In genomic region chr6:142346181-142347110, GRCm38 (mm10) we compare ENCODE assay signal across 8 mouse cellular contexts. TPM values are rescaled to one million over a fixed set of nuclear protein-coding genes. Genes with fewer than 3 reads are reported as not detected.
DNase-seq lines count a peak whose midpoint lies in the region; ATAC-seq and TF ChIP-seq lines count a peak whose summit lies in the region.

No protein-coding gene starts in this region.

- peak overlapping the region; percentile 52 for H3K4me2 ChIP-seq in hindbrain, embryonic 12.5 days (replicated peaks)
- peak overlapping the region; percentile 56 for H3K4me2 ChIP-seq in midbrain, embryonic 12.5 days (replicated peaks)

- TF ChIP-seq POLR2A in kidney, adult 2 months (IDR thresholded peaks at IDR 0.05; ENCODE audit: low read depth, low read length) = no peak

- TF ChIP-seq CTCF in kidney, adult 2 months (conservative IDR thresholded peaks at IDR 0.05; ENCODE audit: insufficient read depth, insufficient read length, low read depth, low read length) = no peak

- H3K36me3 ChIP-seq in kidney, adult 2 months (ENCODE audit: control insufficient read depth, insufficient read depth, low read length) = peaks cover 1% of the 10 kb centered on the region; the same call in 1 of the 2 replicates
- peaks cover 17% of the 10 kb centered on the region for H3K36me3 ChIP-seq in hindbrain, embryonic 12.5 days
- H3K36me3 ChIP-seq in midbrain, embryonic 12.5 days = peaks cover 28% of the 10 kb centered on the region

- H3K4me1 ChIP-seq in kidney, adult 2 months (ENCODE audit: control insufficient read depth, insufficient read depth, low read length) = peaks cover 4% of the 10 kb centered on the region; the same call in 1 of the 2 replicates
- H3K4me1 ChIP-seq in hindbrain, embryonic 12.5 days = 0 out of 2 replicates have a peak, but pooled peaks cover 10% of the 10 kb centered on the region
- peaks cover 7% of the 10 kb centered on the region for H3K4me1 ChIP-seq in midbrain, embryonic 12.5 days

- no peaks in the 10 kb centered on the region for H3K27me3 ChIP-seq in kidney, adult 2 months (replicated peaks; ENCODE audit: control insufficient read depth, insufficient read depth, low read length)
- H3K27me3 ChIP-seq in hindbrain, embryonic 12.5 days = no peaks in the 10 kb centered on the region
- H3K27me3 ChIP-seq in midbrain, embryonic 12.5 days = no peaks in the 10 kb centered on the region

- peak overlapping the region; percentile 62; the same call in 1 of the 2 replicates for H3K27ac ChIP-seq in kidney, adult 2 months (ENCODE audit: insufficient read depth, low read depth, low read length)
- peak overlapping the region; percentile 88; the same call in 1 of the 2 replicates for H3K27ac ChIP-seq in hindbrain, embryonic 12.5 days
- H3K27ac ChIP-seq in midbrain, embryonic 12.5 days (replicated peaks) = peak overlapping the region; percentile 76

- 30% methylated on average over 12 of the region's 12 CpGs for WGBS in kidney, adult 2 months
- WGBS in hindbrain, embryonic 12.5 days = 68% methylated on average over 12 of the region's 12 CpGs
- 60% methylated on average over 12 of the region's 12 CpGs for WGBS in midbrain, embryonic 12.5 days

- H3K4me3 ChIP-seq in kidney, adult 2 months (ENCODE audit: insufficient read depth, low read depth, low read length) = peak overlapping the region; percentile 100; the same call in 1 of the 2 replicates
- H3K4me3 ChIP-seq in hindbrain, embryonic 12.5 days = peak overlapping the region; percentile 81
- peak overlapping the region; percentile 80 for H3K4me3 ChIP-seq in midbrain, embryonic 12.5 days

- peak overlapping the region; percentile 73 for H3K9ac ChIP-seq in hindbrain, embryonic 12.5 days
- H3K9ac ChIP-seq in midbrain, embryonic 12.5 days (replicated peaks) = peak overlapping the region; percentile 68

- ATAC-seq in hindbrain, embryonic 12.5 days (ENCODE audit: low FRiP score) = no peak
- no peak for ATAC-seq in midbrain, embryonic 12.5 days (ENCODE audit: low FRiP score, low read depth)
- ATAC-seq in frontal cortex, adult (ENCODE audit: low TSS enrichment) = no peak

- DNase-seq in kidney, adult 2 months = peak; percentile 13
- no peak for DNase-seq in kidney, adult 8-10 months
- DNase-seq in Muller cell, postnatal 12 days (ENCODE audit: inconsistent ontology term) = peak; percentile 63
- no peak for DNase-seq in left cerebral cortex, adult 11 months (ENCODE audit: low spot score)
- no peak for DNase-seq in spleen, postnatal 4 days (ENCODE audit: low spot score in 2 of 2)

- H3K9me3 ChIP-seq in hindbrain, embryonic 12.5 days (replicated peaks) = no peaks in the 10 kb centered on the region
- H3K9me3 ChIP-seq in midbrain, embryonic 12.5 days = no peaks in the 10 kb centered on the region

RNA-seq across cellular contexts. Expression of gene Pyroxd1, which starts 1.0 kb away (rescaled TPM):
- polyA plus RNA-seq in kidney, adult 2 months (2012; rRNA removed) = 5.6 and 6.0 TPM in 2 replicates
- polyA plus RNA-seq in hindbrain, embryonic 12.5 days (2016; fragmentation: Nextera tagmentation; extraction: Ambion mirVana) = 23.6 and 26.0 TPM in 2 replicates
- polyA plus RNA-seq in midbrain, embryonic 12.5 days (2016; fragmentation: Nextera tagmentation; extraction: Ambion mirVana) = 25.7 and 25.9 TPM in 2 replicates

RNA-seq across cellular contexts. Expression of gene Slco1a5, which starts 23.7 kb away (rescaled TPM):
- polyA plus RNA-seq in kidney, adult 2 months (2012; rRNA removed) = not detected in 2 replicates
- 0.46 and 0.83 TPM in 2 replicates for polyA plus RNA-seq in hindbrain, embryonic 12.5 days (2016; fragmentation: Nextera tagmentation; extraction: Ambion mirVana)
- polyA plus RNA-seq in midbrain, embryonic 12.5 days (2016; fragmentation: Nextera tagmentation; extraction: Ambion mirVana) = 0.25 and 0.63 TPM in 2 replicates

RNA-seq across cellular contexts. Expression of gene Recql, which starts 40.4 kb away (rescaled TPM):
- polyA plus RNA-seq in kidney, adult 2 months (2012; rRNA removed) = 2.6 and 4.4 TPM in 2 replicates
- 32.3 and 40.7 TPM in 2 replicates for polyA plus RNA-seq in hindbrain, embryonic 12.5 days (2016; fragmentation: Nextera tagmentation; extraction: Ambion mirVana)
- 40.5 and 43.2 TPM in 2 replicates for polyA plus RNA-seq in midbrain, embryonic 12.5 days (2016; fragmentation: Nextera tagmentation; extraction: Ambion mirVana)

RNA-seq across cellular contexts. Expression of gene Golt1b, which starts 40.6 kb away (rescaled TPM):
- polyA plus RNA-seq in kidney, adult 2 months (2012; rRNA removed) = 4.6 and 5.5 TPM in 2 replicates
- 95.7 and 108 TPM in 2 replicates for polyA plus RNA-seq in hindbrain, embryonic 12.5 days (2016; fragmentation: Nextera tagmentation; extraction: Ambion mirVana)
- polyA plus RNA-seq in midbrain, embryonic 12.5 days (2016; fragmentation: Nextera tagmentation; extraction: Ambion mirVana) = 95.9 and 97.5 TPM in 2 replicates

RNA-seq across cellular contexts. Expression of gene Iapp, which starts 48.2 kb away (rescaled TPM):
- not detected in 2 replicates for polyA plus RNA-seq in kidney, adult 2 months (2012; rRNA removed)
- 0.38 and 0.61 TPM in 2 replicates for polyA plus RNA-seq in hindbrain, embryonic 12.5 days (2016; fragmentation: Nextera tagmentation; extraction: Ambion mirVana)
- polyA plus RNA-seq in midbrain, embryonic 12.5 days (2016; fragmentation: Nextera tagmentation; extraction: Ambion mirVana) = 2.5 and 3.5 TPM in 2 replicates

Comparison
In these comparisons a context has a peak if more than half of its experiments do, and no peak if none do; other contexts are left out.
1. DNase-seq: peak in kidney, adult 2 months (single experiment) and Muller cell, postnatal 12 days (single experiment); none in kidney, adult 8-10 months (0 of 2), left cerebral cortex, adult 11 months (single experiment) and spleen, postnatal 4 days (0 of 2).
2. Peak in every context shown above with its lines, with median percentiles within 50 percentile points of each other: H3K27ac ChIP-seq and H3K4me3 ChIP-seq.